Mouse (Mus musculus) megakaryocyte progenitor cell, adult 5-6 weeks (primary cell): ENCODE measurements around the gene Tenm1. TPM values are rescaled to one million over a fixed set of nuclear protein-coding genes. Genes with fewer than 3 reads are reported as not detected.
A peak's percentile ranks its signal among the peaks of the same experiment; 100 is the strongest.

Experiments used
- ATAC-seq: replicated peaks from 2 replicates; pipeline ENCODE4 v1.8.0; 2016; ENCODE audit warnings: mild to moderate bottlenecking, moderate TSS enrichment, inconsistent platforms; ENCODE audit not compliant: poor library complexity
- total RNA-seq, 2 experiments: library from RNA; stranded (forward) in 1 of 2; stranded (reverse) in 1 of 2; fragments of 157-497, 149-512 nt in 1 of 2; fragments of 200-1000 nt in 1 of 2; gene quantifications; 2 replicates each; pipeline versions ENCODE4 v1.2.3 to v1.2.4; 2015 to 2017

Gene Tenm1
- total RNA-seq, 2 experiments from 2014 or later: not detected

GRCm38 (mm10) chrX:42861731-42862130, 567.2 kb downstream of the Tenm1 start:
- ATAC-seq: no peak

- ATAC-seq: no peak
These were observed 647.4 kb downstream of the Tenm1 start for GRCm38 (mm10) chrX:42781566-42781965.

- ATAC-seq: no peak
These were observed 710.7 kb downstream of the Tenm1 start for GRCm38 (mm10) chrX:42718078-42718785.

- ATAC-seq: no peak
These were observed 728.6 kb downstream of the Tenm1 start for GRCm38 (mm10) chrX:42700291-42700690.

GRCm38 (mm10) chrX:42647131-42647530, 781.8 kb downstream of the Tenm1 start:
- ATAC-seq: no peak

GRCm38 (mm10) chrX:42580521-42580920, 848.4 kb downstream of the Tenm1 start:
- ATAC-seq: no peak

- no peak for ATAC-seq
These were observed 870.2 kb downstream of the Tenm1 start for GRCm38 (mm10) chrX:42558683-42559082.

GRCm38 (mm10) chrX:42557284-42557683, 871.6 kb downstream of the Tenm1 start:
- peak; percentile 79 for ATAC-seq

GRCm38 (mm10) chrX:42548513-42548912, 880.4 kb downstream of the Tenm1 start:
- ATAC-seq: no peak

- no peak for ATAC-seq
These were observed 883.9 kb downstream of the Tenm1 start for GRCm38 (mm10) chrX:42545076-42545475.

GRCm38 (mm10) chrX:42540756-42541053, 888.2 kb downstream of the Tenm1 start:
- peak; percentile 96 for ATAC-seq

- peak; percentile 20; the same call in 1 of the 2 replicates for ATAC-seq
These were observed 888.7 kb downstream of the Tenm1 start for GRCm38 (mm10) chrX:42540030-42540755.

- no peak for ATAC-seq
These were observed 898.2 kb downstream of the Tenm1 start for GRCm38 (mm10) chrX:42530703-42531102.

- no peak for ATAC-seq
These were observed 906.1 kb downstream of the Tenm1 start for GRCm38 (mm10) chrX:42522868-42523267.

GRCm38 (mm10) chrX:42512567-42512966, 916.4 kb downstream of the Tenm1 start:
- ATAC-seq: peak; percentile 75

GRCm38 (mm10) chrX:42511105-42511504, 917.8 kb downstream of the Tenm1 start:
- no peak for ATAC-seq

- ATAC-seq: no peak
These were observed 926.5 kb downstream of the Tenm1 start, which contains the start of gene Sh2d1a for GRCm38 (mm10) chrX:42502291-42503043. TSS of gene Sh2d1a (plus strand) at chrX:42502453.

GRCm38 (mm10) chrX:42500538-42500937, 928.4 kb downstream of the Tenm1 start:
- peak; percentile 75 for ATAC-seq

- no peak for ATAC-seq
These were observed 938.6 kb downstream of the Tenm1 start for GRCm38 (mm10) chrX:42490336-42490735.

GRCm38 (mm10) chrX:42489446-42489845, 939.5 kb downstream of the Tenm1 start, which contains the start of gene Tex13c2:
TSS of gene Tex13c2 (plus strand) at chrX:42489691.
- no peak for ATAC-seq
